Mouse (Mus musculus): ENCODE measurements around the gene Olah.
A peak's percentile ranks its signal among the peaks of the same experiment; 100 is the strongest.
"Not testable (repeated sequence)": the region's sequence is repeated elsewhere in the genome, so short reads cannot be mapped to it uniquely, and the experiment has no call there.

Gene Olah

GRCm38 (mm10) chr2:3397110-3397509 is at the start of gene Olah:
Gene Olah (minus strand): TSS chr2:3397210.
- ATAC-seq (ENCODE audit: low TSS enrichment), result not testable (repeated sequence)

DNA sequence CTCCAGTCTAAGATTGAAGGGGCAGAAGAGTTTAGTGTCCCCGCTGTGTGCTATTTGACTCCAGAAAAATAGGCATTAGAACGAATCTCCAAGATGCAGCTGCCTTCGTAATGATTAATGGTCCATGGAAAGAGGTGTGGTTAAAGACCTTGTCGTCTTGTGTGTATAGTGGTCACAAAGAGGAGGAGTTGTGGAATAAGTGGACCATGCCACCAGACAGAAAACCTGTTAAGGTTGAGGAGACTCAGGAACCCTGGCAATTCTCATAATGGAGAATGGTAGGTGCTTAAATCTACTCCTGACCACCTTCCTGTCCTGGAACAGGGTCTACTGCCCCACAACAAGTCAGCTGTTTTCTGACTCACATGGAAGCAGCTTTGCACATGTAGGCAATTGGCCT is 49.0 kb upstream of the Olah start:
- no peak for ATAC-seq (ENCODE audit: low TSS enrichment)

GRCm38 (mm10) chr2:3444206-3444605 is 47.2 kb upstream of the Olah start:
- no peak; the same call in 1 of the 2 replicates for ATAC-seq (ENCODE audit: low TSS enrichment)

- no peak for ATAC-seq (ENCODE audit: low TSS enrichment)
Measured at GRCm38 (mm10) chr2:3437956-3438355, 40.9 kb upstream of the Olah start.

- ATAC-seq (ENCODE audit: low TSS enrichment), result no peak
Measured at GRCm38 (mm10) chr2:3435369-3436061, 38.5 kb upstream of the Olah start.

- no peak for ATAC-seq (ENCODE audit: low TSS enrichment)
Measured at GRCm38 (mm10) chr2:3430956-3431355, 33.9 kb upstream of the Olah start.

- no peak for ATAC-seq (ENCODE audit: low TSS enrichment)
Measured at GRCm38 (mm10) chr2:3424579-3424910, 27.5 kb upstream of the Olah start.

DNA sequence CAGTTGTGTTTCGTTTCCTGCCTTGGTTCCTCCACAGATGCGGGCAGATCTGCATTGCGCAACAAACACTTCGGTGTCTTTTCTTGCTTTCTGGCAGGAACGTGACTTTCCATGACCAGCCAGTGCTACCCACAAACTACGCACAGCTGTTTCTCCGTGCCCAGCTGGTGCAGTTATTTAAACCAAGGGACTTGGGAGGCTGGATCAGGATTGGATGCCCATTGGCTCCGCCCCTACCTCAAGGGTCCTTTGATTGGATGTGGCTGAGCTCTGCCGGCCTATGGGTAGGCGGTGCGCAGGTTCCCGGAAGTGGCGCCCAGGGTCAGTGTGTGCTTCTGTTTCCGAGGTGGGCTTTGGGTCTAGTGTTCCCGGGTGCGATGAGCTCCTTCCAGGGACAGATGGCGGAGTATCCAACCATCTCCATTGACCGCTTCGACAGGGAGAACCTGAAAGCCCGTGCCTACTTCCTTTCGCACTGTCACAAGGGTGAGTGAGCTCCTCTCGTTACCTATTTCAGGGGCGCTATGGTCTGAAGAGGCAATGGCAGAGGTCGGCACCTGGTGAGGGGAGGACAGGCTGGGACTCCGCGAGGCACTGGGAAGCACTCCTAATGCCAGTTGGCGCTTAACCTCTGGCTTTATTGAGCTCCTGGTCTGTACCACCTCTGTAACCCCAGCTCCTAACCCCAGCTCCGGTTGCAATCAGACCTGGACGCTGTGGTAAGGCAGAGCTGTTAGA is 27.0 kb upstream of the Olah start, which contains the start of gene Dclre1c:
Dclre1c (plus strand) TSS at position 291 of the 738 bp plus-strand sequence.
- ATAC-seq (ENCODE audit: low TSS enrichment), result peak; percentile 99

DNA sequence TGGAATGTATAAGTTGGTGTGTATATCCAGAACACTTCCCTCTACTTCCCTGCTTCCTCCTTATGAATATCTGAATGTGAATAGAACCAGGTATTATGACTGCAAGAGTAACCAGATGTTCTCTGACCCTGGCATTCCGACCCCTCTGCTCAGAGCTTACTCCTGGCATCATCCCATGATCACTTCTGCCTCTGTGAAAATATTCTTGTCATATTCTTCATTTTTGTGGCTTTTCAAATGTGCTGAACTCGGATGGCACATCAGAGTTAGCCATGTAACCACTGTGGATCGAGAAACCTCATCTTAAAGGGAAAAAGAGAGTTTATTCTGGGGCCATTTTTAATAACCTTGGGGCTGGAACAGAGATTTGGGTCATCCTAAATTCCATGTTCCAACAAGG is 25.5 kb upstream of the Olah start, which contains the start of gene Meig1:
Meig1 (minus strand) TSS at position 101 of the 400 bp plus-strand sequence.
- ATAC-seq (ENCODE audit: low TSS enrichment), result no peak

- no peak for ATAC-seq (ENCODE audit: low TSS enrichment)
Measured at GRCm38 (mm10) chr2:3420157-3420556, 23.1 kb upstream of the Olah start.

DNA sequence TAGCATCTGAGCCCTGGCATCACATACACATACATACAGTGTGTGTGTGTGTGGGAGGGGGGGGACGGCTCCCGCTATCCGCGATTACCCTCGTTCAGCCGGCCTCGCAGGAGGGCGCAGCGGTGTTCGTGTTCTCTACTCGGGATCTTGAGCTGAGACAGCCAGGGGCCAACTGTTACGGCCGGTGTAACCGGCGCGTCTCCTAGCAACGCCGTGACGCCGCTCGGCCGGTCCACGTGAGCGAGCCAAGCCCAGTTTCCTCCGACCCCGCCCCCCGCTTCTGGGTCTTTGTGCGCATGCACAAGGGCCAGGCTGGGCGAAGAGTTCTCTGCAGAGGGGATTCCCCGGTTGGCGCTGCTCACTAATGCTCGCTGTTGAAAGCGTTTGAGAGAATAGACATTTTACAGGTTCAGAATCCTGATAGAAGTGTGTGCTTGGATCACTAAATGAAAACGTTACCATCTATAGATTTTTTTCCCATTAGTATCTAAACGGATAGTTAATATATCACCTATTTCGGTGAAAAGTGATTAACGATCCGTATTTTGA is 21.9 kb upstream of the Olah start:
- ATAC-seq (ENCODE audit: low TSS enrichment), result peak; percentile 92

- ATAC-seq (ENCODE audit: low TSS enrichment), result no peak
Measured at GRCm38 (mm10) chr2:3415676-3416075, 18.7 kb upstream of the Olah start.

GRCm38 (mm10) chr2:3414241-3414640 is 17.2 kb upstream of the Olah start:
- no peak for ATAC-seq (ENCODE audit: low TSS enrichment)

GRCm38 (mm10) chr2:3407756-3408155 is 10.7 kb upstream of the Olah start:
- ATAC-seq (ENCODE audit: low TSS enrichment), result no peak

DNA sequence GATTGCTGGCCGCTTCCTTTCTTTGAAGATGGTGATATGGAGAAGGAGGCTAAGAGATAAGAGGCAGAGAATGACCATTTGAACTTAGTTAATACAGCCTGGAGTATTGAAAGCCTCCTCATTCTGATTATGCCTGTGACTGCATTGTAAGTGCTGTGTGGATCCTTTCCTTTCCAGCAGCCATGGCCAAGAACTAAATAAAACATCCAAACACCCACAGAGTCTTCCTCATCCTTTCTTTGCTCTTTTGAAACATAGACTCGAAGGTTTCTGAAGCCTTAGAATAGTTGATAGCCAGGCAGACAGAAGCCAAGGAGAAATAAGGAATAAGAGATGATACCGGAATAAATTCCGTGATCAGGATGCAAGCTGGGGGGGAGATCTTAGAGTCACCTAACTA is 9.0 kb upstream of the Olah start:
- peak; percentile 82 for ATAC-seq (ENCODE audit: low TSS enrichment)

DNA sequence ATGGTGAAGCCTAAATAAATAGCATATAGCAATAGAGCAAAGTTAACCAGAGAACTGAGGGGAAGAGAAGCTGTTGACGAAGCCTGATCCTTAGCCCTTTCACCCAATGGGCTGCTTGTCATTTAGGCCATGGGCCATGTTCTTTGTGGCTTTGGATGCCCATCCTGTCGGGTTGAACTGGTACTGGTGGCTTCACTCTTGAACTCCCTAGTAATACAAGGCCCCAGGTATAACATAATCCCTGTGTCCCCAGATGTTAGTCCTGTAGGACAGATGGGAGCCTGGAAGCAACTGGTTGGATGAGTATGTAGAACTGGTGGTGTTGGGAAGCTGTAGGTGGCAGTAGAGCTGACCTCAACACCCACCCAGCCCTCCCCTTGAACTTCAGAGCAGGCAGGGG is 5.1 kb downstream of the Olah start:
- ATAC-seq (ENCODE audit: low TSS enrichment), result no peak

- no peak for ATAC-seq (ENCODE audit: low TSS enrichment)
Measured at GRCm38 (mm10) chr2:3387105-3387860, 9.7 kb downstream of the Olah start.

GRCm38 (mm10) chr2:3365127-3365526 is 31.9 kb downstream of the Olah start:
- no peak for ATAC-seq (ENCODE audit: low TSS enrichment)

DNA sequence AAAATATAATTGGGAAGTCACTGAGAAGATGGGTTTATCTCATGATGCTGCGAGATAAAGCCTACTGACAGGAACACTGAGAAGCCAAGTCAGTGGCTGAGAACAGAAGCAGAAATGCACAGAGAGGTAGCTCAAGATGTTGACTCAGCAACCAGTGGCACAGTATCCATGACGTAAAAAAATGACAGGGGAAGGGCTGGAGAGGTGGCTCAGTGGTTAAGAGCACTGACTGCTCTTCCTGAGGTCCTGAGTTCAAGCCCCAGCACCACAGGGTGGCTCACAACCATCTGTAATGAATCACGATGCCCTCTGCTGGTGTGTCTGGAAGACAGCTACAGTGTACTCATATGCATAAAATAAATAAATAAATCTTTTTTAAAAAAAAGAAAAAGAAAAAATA is 35.9 kb downstream of the Olah start:
- ATAC-seq (ENCODE audit: low TSS enrichment), result no peak

DNA sequence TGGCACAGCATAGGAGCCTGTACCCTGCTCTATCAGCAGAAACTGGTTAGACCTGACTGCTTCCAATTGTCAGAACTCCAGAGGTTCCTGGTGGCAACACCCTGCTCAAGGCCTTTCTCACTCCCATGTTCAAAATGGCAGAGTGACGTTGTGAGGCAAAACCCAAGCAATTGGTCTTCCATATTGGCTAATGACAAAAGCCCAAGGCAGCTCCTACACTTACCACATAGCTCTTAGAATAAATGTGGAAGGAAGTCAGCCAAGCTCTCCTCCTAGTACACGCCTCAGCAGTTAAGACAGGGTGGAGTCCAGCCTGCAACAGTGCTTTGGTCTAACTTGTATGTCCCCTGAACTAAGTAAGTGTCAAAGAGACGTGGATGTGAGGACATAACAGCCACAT is 39.1 kb downstream of the Olah start:
- no peak for ATAC-seq (ENCODE audit: low TSS enrichment)

- no peak for ATAC-seq (ENCODE audit: low TSS enrichment)
Measured at GRCm38 (mm10) chr2:3356311-3356710, 40.7 kb downstream of the Olah start.

DNA sequence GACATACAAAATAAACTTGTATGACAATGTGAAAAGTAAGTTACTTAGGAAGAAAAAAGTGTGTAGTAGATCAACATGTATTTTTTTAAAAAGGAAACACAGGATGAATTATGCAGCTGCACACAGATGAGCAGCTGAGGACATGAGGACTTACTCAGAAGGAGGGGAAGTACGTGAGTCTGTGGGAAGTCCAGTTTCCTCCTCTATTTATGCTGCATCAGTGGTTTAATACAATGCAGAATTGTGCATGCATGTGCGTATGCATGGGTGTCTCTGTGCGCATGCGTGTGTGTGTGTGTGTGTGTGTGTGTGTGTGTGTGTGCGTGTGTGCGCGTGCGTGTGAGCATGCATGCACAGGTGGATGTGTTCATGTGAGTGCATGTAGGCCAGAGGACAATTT is 41.2 kb downstream of the Olah start:
- ATAC-seq (ENCODE audit: low TSS enrichment), result no peak
